Mouse (Mus musculus) myocyte (in vitro differentiated cells): Measurements from ENCODE around the gene Tnrc18.

Experiments
- CEBPB ChIP-seq: IDR thresholded peaks from 2 replicates; pipeline ENCODE4 v1.6.1; 2011; ENCODE audit warnings: mild to moderate bottlenecking, moderate library complexity; ENCODE audit not compliant: poor library complexity, insufficient read depth, severe bottlenecking
- E2F4 ChIP-seq: IDR thresholded peaks from one replicate; pipeline ENCODE4 v1.6.1; 2011; ENCODE audit warnings: mild to moderate bottlenecking, control low read depth, moderate library complexity; ENCODE audit not compliant: insufficient read depth
- MAX ChIP-seq: IDR thresholded peaks from one replicate; pipeline ENCODE4 v1.6.1; 2011; ENCODE audit warnings: low read depth, mild to moderate bottlenecking, control low read depth
- MYOD1 ChIP-seq, 3 experiments: IDR thresholded peaks; one replicate each; pipeline ENCODE4 v1.6.1; 2011; ENCODE audit warnings: control low read depth in 2 of 3, low read depth in 2 of 3, mild to moderate bottlenecking in 2 of 3, moderate library complexity in 1 of 3; ENCODE audit not compliant: insufficient read length in 2 of 3, control insufficient read depth in 1 of 3
- POLR2A ChIP-seq: IDR thresholded peaks from one replicate; pipeline ENCODE4 v1.6.1; 2011; ENCODE audit warnings: low read depth, mild to moderate bottlenecking, control low read depth, moderate library complexity; ENCODE audit not compliant: insufficient read length
- POLR2AphosphoS2 ChIP-seq: IDR thresholded peaks from one replicate; pipeline ENCODE4 v1.6.1; 2011; ENCODE audit warnings: low read depth, control low read depth; ENCODE audit not compliant: insufficient read length
- REST ChIP-seq: IDR thresholded peaks from one replicate; pipeline ENCODE4 v1.6.1; 2011; ENCODE audit warnings: mild to moderate bottlenecking, control low read depth, moderate library complexity; ENCODE audit not compliant: insufficient read depth, insufficient read length
- TCF12 ChIP-seq: IDR thresholded peaks from one replicate; pipeline ENCODE4 v1.6.1; 2011; ENCODE audit warnings: mild to moderate bottlenecking, control low read depth; ENCODE audit not compliant: poor library complexity, insufficient read depth, severe bottlenecking
- TCF3 ChIP-seq: IDR thresholded peaks from one replicate; pipeline ENCODE4 v1.6.1; 2011; ENCODE audit warnings: low read depth, control low read depth; ENCODE audit not compliant: insufficient read length
- USF1 ChIP-seq: IDR thresholded peaks from one replicate; pipeline ENCODE4 v1.6.1; 2011; ENCODE audit warnings: low read depth, mild to moderate bottlenecking, control low read depth, moderate library complexity

DNA sequence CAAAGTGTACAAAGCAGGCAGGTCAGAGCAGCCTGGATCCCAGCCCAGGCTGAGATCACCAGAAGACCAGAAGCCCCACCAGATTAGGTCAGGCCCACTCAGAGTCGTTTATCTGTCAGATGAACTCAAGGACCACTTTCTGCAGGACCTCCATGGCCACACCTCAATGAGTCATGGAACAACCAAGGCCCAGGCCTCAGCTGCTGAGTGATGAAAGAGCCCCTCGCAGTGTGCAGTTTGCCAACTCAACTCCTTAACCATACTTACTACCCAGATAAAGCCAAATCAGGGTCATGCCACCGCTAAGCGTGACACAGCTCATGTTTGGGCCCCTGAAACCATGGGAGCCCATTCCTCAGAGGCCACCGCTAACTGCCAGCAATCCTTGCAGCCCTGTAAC, 109.8 kb downstream of the Tnrc18 start:
- TF ChIP-seq POLR2A (no peak), E2F4 (no peak), POLR2AphosphoS2 (no peak), MYOD1 (IDR thresholded peaks at IDR 0.05; ENCODE audit: control insufficient read depth in 1 of 3, insufficient read length in 2 of 3, low read depth in 2 of 3) (no peak), USF1 (no peak), TCF12 (no peak), CEBPB (no peak), MAX (no peak), REST (no peak), TCF3 (no peak)
